Mouse (Mus musculus): ENCODE measurements around the gene Mpp1.

Gene Mpp1

DNA sequence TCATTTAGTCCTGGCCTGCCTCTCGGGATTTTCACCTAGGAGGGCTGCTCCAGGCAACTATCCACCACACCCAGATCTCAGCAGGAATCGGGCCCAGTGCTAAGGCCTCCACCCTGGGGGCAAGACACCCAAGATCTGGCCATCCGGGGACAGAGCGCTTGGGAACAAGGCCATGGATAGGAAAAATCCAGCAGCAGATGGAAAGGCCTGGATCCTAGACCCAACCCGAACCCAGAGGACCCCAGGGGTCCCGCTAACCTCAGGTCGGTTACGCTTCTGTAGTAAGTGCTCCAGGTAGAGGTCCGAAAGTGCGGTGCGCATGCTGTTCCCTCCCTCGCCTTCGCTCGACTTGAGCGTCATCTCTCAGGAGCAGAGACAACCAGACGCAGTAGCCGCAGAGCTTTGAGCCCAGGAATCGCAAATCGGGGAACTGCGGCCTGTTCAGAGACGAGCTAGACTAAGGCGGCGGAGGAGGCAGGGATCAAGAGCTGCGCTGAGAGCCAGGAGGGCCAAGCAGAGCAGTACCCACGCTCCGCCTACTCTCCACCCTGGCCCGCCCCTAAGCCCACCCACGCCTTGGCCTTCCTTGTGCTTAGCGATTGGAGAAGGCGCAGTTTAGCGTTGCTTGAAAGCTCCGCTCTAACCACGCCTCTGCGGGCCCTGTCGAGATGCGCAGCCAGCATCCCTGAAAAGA, at the start of gene Mpp1:
Gene Mpp1 (minus strand): TSS at position 550 of the 694 bp plus-strand sequence.
- DNase-seq, result peak; percentile 94

DNA sequence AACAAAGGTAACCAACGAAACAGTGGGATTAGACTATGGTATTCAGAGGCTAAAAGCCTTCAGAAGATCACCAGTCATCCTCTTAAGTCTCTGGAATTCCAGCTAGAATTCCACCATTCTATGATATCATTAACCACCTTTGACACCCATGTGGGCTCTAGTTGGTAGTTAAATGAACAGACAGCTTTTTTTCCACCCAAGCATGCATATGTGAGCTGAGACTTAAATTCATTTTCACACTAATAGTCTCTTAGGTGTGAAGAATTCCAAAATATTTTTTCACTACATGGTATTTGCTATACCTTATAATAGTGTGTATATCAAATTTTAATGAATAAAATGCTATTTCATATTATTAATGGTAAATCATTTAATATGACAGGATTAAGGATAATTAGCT, 32.9 kb upstream of the Mpp1 start, which contains the start of gene Smim9:
Gene Smim9 (minus strand): TSS at position 101 of the 400 bp plus-strand sequence.
- no peak for DNase-seq

DNA sequence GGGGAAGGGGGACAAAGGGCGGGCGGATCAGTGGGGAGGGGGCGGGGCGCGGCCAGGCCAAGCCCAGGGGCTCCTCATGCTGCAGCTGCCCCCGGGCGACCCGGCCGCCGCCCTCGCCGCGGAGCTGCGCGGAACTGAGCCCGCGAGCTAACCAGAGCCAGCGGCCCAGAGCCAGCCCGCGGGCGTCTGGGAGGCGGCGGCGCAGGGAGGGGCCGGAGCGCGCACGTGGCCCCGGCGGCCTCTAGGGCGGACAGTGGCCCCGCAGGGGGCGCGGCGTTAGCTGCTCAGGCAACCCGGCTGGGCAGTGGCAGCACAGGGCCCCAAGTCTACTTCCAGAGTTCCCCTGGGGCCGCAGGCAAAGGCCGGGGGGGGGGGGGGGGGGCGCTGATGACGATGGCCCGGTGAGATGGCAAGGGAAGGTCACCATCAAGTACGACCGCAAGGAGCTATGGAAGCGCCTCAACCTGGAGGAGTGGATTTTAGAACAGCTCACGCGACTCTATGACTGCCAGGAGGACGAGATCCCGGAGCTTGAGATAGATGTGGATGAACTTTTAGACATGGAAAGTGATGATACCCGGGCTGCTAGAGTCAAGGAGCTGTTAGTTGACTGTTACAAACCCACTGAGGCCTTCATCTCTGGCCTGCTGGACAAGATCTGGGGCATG, 24.9 kb upstream of the Mpp1 start:
- peak; percentile 76 for DNase-seq

DNA sequence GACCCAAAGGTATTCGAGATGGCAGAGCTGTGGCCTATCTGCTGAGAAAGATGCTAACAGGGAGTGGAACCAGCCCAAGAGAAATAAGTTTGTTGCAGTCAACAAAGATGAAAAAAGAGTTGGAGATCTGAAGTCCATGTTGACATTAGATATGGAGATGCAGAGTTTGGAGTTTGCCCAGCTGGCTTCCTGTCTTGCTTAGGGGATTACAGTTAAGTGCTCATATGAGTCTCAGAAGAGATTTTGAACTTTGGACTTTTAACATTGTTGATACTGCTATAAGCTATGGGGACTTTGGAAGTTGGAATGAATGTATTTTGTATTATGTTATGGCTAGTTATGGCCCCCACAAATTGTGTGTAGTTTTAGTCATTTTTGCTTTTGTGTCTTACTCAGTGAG, 21.4 kb upstream of the Mpp1 start:
- no peak for DNase-seq

DNA sequence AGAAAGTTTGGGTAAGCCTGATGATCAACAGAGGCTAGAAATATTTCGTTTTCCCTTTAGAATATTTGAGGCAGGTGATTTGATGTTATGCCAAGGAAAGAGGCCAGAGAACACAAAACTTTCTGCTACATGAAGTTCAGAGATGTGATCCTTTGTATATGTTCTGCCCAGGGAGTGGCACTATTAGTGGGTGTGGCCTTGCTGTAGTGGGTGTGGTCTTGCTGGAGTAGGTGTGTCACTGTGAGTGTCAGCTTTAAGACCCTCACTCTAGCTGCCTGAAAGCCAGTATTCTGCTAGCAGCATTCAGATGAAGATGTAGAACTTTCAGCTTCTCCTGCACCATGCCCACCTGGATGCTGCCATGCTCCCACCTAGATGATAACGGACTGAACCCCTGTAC, 19.5 kb upstream of the Mpp1 start:
- peak; percentile 51 for DNase-seq

DNA sequence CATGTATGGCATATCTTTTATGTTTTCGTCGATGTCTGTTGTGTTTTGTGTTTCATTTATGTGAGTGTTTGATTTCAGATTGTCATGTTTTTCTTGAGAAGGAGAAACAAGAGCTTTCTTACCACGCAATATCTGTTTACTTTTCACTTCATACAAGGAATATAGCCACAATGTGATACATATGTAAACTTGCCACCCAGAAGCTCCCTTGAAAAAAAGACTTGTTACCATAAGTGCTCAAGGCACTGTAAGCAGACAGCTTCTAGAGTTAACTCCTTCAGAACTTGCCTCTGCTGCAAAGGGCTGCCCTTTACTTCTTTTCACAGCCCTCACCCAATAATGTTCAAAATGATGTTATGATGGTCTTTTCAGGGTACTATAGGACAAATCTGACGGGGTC, 17.6 kb upstream of the Mpp1 start:
- no peak for DNase-seq

DNA sequence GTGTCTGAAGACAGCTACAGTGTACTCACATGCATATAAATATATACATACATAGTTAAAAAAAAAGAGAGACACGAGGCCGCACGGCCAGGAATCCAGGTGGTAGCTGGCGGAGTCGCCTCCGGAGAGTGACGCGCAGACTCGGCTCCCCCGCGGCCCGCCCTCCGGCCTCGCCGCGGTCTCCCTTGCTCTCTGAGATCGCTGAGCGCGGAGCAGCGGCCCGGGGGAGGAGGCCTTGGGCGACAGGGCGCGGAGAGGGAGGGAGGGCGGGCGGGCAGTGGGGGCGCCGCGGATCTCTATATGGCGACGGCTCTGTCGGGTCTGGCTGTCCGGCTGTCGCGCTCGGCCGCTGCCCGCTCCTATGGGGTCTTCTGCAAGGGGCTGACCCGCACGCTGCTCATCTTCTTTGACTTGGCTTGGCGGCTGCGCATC, 12.3 kb upstream of the Mpp1 start:
- DNase-seq, result peak; percentile 66

DNA sequence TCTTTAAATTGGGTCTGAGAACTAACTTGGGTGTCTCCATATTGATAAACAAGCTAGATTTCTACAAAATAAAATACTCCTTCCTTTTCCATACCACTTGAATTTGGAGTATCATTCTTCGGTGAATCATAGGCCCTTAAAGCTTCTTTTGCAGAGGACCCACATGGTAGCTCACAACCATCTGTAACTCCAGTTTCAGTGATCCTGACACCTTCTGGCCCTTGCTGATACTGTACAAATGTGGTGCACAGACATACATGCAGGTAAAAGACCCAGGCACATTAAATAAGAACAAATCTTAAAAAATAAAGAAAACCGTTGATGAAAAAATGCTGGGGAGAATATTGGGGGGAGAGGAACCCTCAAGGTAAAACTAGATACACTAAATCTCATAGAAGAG, 7.4 kb upstream of the Mpp1 start:
- DNase-seq, result no peak

DNA sequence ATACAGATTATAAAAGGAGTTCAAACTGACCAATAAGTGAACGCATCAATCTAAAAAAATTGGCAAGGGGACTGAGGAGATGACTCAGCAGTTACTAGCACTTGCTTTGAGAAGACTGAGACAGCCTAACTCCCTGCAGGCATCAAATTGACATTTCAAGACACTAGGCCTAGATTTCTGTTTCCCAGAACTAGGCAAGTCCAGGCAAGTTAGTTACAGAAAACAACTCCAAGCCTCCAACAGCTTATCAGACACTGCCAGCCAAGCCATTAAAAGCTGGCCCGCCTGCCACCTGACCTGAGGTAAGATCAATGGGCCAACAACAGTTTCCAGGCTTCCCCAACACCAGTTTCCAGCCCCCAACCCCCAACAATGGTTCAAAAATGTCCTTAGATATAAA, 6.9 kb upstream of the Mpp1 start:
- DNase-seq, result peak; percentile 68

DNA sequence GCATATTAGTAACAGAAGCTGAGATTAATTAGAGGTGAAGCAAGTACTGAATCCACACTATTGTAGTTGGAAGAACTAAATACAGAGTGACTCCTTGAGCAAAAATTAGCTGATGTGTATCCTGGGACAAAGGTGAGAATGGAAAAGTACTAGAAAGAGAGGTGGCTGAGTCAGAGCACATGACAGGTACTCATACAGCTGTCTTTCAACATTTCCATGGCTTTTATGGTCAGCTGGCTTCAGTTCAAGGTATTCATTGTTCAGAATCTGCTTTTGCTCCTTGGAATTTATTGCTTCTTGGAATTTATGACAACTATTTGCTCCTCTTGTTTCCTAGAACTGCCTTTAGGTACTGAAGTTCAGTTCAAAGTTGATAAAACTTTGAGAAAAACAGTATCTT, 6.1 kb upstream of the Mpp1 start:
- DNase-seq, result no peak

DNA sequence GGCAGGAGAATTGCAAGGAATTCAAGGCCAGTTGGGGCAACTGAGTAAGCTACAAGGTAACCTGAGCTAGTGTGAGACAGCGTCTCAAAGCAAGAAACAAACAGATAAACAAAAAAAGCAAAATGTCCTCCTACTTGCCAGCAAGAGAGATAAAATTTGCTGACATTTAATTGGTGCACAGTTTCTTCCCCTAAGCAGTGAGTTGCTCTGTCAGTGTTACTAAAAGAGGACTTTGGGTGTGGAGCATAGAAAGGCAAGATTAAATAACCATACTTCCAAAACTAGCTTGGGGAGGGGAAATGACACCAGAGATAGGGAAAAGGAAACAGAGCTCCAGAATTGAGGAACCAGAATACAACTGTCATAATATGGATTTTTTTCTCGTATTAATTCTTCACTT, 1.3 kb downstream of the Mpp1 start:
- DNase-seq, result no peak

DNA sequence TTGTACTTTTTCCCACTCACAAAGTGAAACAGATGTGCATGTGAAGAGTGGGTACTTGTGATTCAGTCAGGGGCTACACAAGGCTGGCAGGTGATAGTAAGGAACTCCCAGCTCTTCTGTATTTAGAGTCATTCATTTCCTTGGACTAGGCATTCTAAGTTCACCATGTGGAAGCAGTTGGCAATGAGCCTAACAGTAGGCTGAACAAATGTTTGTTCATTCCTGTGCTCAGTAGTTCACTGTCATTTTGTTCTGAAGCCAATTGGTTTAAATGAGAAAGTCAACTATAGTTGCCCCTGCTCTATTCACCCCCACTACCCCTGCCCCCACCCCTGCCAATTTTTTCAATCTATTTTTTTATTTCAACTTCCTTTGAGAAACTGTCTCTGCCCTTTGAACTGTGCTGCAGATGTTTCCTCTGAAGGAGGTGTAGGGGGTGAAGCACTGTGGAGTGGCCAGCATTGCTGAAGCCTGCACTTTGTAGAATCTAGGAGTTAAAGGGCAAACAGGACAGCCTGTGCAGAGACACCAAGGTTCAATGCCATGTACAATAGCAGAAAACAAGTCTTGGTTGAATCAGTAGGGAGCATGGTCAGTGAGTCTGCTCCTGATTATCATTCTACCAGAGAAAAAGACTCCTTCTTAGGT, 2.4 kb downstream of the Mpp1 start:
- DNase-seq, result no peak

DNA sequence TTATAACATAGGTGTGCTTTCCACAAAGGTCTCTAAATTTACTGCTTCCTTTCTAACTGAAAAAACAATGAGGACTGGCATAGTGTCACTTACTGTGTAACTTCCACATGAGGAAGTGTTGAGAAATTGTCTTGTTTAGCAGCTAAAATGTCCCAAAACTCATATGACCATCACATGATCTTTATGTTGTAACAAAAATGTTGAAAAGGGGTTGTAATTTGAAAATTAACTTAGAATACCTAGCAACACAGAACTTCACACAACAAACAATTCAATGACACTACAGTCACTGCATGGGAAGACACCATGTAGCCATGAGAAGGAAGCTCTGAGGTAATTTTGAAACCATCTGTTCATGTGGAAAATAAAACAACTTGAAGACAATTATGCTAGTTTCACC, 3.9 kb downstream of the Mpp1 start:
- no peak for DNase-seq

DNA sequence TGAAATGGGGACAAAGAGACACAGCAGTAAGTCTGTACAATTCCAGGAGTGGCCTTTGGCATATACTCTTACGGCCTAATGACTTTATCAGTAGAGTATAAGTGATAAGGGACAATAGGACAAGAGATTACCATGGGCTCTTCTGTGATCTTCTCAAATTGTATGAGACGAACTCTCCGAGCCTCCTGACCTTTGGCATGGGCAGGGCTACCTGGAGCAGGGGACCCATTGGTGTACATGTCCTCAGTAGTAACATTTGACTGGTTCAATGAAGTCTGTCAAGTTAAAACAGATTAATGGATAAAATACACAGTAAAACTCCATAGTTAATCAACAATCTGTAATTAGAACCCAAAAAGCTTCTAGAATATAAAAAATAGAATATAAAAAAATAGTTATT, 5.2 kb downstream of the Mpp1 start:
- DNase-seq, result no peak

DNA sequence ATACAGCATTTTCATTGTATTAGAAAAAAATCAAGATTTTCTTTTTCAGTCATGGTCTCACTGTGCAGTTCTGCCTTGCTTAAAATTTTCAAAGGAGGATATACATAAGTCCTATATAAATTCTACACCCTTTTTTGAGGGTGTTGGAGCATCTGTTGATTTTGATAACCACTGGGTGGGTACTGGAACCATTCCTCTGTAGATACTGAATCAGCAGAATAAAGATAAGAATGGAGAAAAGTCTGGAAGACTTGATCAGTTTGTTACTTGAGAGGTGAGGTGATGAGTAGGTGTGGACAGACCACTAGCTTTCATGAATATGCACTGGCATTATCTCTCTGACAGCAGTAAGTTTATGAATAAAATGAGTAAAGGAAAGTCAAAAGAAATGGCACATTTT, 15.3 kb downstream of the Mpp1 start:
- DNase-seq, result no peak

DNA sequence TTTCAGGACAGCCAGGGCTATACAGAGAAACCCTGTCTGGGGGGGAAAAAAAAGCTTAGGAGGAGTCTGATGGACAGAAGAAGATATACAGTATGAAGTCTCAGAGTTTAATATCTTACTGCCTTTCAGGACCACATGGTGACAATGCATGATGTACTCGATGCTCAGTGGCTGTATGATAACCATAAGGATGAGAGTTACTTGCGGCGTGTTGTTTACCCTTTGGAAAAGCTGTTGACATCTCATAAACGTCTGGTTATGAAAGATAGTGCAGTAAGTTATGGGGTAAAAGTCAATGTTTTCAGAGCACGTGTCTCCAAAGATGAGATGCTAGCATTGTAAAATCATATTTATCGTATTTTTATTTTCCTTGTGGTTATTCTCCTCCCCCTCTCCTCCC, 28.5 kb downstream of the Mpp1 start:
- no peak for DNase-seq

DNA sequence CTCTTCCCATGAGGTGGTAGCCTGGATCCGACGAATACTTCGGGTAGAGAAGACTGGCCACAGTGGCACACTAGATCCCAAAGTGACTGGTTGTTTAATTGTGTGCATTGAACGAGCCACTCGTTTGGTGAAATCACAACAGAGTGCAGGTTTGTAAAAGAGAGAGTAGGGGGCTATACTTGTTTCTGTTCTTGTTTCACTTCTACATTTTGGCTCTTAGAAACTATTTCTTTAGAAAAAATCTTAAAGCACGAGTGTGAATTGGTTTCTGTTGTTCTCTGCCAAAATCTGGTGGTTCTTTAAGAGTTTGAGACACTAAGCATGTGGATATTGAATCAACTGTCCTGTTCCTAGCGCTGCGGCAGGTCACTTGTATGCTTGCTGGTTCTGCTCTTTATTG, 32.0 kb downstream of the Mpp1 start:
- DNase-seq, result no peak

DNA sequence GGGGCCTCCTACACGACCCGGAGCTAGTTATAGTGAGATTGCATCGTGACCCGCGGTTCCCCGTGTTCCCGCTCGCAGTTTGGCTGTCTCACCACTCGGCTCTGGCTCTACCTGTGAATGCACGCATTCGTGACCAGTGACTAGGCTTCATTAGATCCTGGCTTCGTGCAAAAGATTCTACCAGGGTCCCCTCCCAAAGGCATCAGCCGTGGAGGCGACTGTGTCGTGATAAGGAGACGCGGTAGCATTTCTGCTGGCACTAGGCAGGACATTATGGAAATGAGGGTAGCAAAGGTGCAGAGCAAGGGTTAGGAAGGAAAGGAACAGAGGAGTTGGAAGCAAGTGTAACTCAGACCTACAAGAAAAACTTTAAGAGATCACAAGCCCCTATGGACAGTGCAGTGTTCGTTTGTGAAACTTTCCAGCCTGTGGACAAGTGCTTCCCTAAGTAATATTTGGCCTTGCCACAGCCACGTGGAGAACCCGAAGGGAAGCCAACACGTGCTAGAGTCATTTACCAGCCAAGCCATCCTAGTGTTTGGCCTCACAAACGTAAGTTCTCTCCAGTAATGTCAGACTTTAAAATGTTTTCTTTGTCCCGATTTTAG, 34.5 kb downstream of the Mpp1 start:
- peak; percentile 7 for DNase-seq

DNA sequence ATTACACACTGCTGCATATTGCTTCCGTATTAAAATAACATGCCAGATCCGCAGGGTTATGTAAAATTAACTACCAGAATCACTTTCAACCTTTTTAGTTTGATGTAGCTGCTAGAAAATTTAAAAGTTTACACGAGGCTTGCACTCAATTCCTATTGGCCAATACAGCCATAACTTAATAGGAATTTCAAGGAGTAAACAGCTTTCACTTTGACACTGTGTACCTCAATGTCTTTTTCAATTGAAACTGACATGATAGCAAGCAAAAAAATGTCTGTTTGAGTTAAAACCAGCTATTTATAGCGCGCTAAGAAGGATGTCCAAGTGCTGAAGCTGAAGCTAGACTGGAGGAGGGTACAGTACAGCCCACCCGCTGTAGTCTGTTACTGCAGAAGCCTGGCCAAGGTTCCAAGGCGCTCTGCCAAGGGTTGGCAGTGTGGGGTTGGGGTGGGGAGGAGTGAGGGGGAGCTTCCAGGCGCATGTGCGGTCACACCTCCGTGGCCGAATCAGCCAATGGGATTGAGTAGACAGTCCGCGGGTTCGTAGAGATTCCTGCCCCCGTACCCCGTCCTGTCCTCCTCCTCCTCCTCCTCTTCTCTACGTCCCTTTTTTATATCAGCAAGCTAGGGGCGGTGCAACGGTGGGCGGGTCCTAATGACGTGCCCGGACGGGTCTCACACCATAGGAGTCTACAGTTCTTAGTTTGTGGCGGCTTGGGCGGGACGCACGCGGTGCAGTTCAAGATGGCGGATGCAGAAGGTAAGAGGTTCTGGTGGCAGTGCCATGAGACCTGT, 35.2 kb downstream of the Mpp1 start, which contains the start of gene Dkc1:
Gene Dkc1 (plus strand): TSS at position 486 of the 794 bp plus-strand sequence.
- peak; percentile 96 for DNase-seq

DNA sequence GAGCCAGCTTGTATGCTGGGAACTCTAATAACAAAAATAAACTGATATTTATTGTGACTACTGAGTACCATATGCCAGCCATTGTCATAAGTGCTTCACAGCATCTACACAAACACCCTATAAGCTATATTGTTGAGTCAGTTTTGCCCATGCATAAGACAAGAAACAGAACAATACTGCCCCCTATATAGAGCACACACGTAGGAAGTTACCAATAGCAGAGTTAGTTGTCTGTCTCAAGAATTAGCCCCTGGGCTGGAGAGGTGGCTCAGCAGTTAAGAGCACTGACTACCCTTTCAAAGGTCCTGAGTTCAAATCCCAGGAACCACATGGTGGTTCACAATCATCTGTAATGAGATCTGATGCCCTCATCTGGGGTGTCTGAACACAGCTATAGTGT, 45.2 kb downstream of the Mpp1 start:
- no peak for DNase-seq

DNA sequence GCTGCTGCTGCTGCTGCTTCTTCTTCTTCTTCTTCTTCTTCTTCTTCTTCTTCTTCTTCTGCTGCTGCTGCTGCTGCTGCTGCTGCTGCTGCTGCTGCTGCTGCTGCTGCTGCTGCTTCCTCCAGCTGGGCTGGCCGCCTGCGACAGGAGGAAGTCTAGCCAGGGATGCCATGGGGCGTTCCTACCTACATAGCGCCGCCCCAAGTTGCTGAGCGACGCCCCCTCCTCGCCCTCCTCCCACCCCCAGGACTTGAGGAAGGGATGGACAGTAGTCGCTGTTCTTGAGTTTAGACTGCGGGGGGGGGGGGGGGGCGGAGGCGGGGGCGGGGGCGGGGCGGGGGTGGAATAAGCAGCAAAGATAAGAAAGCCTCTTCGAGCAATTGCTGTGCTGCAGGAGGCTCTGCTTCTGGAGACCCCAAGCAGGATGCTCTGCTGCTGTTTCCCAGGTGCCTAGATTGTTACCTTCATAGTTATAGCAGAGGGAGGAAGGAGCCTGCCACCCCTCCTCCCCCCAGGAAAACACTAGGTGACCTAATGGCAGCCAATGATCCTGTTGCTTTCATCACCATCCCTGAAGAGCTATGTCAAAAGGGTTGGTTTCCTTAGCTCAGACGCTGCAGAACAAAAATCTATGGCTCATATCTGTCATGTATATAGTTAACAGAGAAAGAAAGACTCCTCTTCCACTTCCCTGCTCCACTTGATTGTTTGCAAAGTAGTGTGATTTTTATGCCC, 45.9 kb downstream of the Mpp1 start, which contains the start of gene Gab3:
Gene Gab3 (minus strand): TSS at position 685 of the 735 bp plus-strand sequence.
- DNase-seq, result peak; percentile 78
